Mouse (Mus musculus) brain, embryonic 14.5 days (tissue): ENCODE results near the gene Msi2.

Experiments
- CTCF ChIP-seq: fragments of 200-500 bp; IDR thresholded peaks from 2 replicates; pipeline ENCODE4 v1.5.1; 2012; ENCODE audit warnings: inconsistent platforms, mild to moderate bottlenecking, moderate library complexity, borderline replicate concordance; ENCODE audit not compliant: insufficient read depth, insufficient read length; ENCODE audit errors: extremely low read depth
- POLR2A ChIP-seq: fragments of 200-500 bp; IDR thresholded peaks from 2 replicates; pipeline ENCODE4 v1.6.1; 2012; ENCODE audit warnings: mild to moderate bottlenecking, inconsistent platforms, borderline replicate concordance; ENCODE audit not compliant: poor library complexity, insufficient read depth, insufficient read length, severe bottlenecking; ENCODE audit errors: extremely low read depth

DNA sequence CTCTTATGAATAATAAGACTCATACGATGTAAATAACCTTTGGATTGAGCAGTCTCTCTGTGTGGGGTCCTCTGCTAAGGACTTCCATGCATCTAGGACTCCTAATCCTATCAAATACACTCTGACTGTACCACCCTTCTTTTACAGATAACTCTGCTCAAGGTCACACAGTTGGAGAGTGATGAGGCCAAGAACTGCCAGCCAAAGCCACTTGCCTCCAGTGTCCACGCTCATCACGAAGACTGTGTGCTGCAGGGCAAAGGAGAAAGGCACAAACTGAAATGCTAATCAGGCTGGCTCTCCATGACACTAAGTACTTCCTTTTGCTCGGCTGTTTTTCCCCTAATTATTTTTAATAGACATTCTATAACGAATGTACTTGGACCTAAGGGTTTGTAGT, 153.9 kb downstream of the Msi2 start:
- TF ChIP-seq CTCF (no peak), POLR2A (no peak)
